Mouse (Mus musculus) liver (tissue): ENCODE results near the gene Tom1l1.

Experiments
- DNase-seq: peaks from one replicate; pipeline ENCODE4 v3.0.0-alpha.2; 2020; ENCODE audit warnings: mixed read lengths

Tom1l1 gene

GRCm38 (mm10) chr11:90666916-90667315 is 21.2 kb downstream of the Tom1l1 start:
- peak; percentile 64 for DNase-seq

- peak; percentile 71 for DNase-seq
Observed at GRCm38 (mm10) chr11:90666144-90666757, 21.9 kb downstream of the Tom1l1 start.

GRCm38 (mm10) chr11:90665161-90665560 is 23.0 kb downstream of the Tom1l1 start:
- peak; percentile 54 for DNase-seq

GRCm38 (mm10) chr11:90664345-90664986 is 23.7 kb downstream of the Tom1l1 start:
- DNase-seq: peak; percentile 87

GRCm38 (mm10) chr11:90663618-90664297 is 24.4 kb downstream of the Tom1l1 start:
- DNase-seq: no peak

- peak; percentile 89 for DNase-seq
Observed at GRCm38 (mm10) chr11:90663052-90663451, 25.1 kb downstream of the Tom1l1 start.

- no peak for DNase-seq
Observed at GRCm38 (mm10) chr11:90660662-90661061, 27.5 kb downstream of the Tom1l1 start.

- no peak for DNase-seq
Observed at GRCm38 (mm10) chr11:90657527-90657926, 30.6 kb downstream of the Tom1l1 start.

GRCm38 (mm10) chr11:90652603-90653002 is 35.6 kb downstream of the Tom1l1 start:
- no peak for DNase-seq

GRCm38 (mm10) chr11:90650231-90650885 is 37.8 kb downstream of the Tom1l1 start:
- DNase-seq: no peak

- DNase-seq: no peak
Observed at GRCm38 (mm10) chr11:90649777-90650176, 38.4 kb downstream of the Tom1l1 start.

- DNase-seq: peak; percentile 73
Observed at GRCm38 (mm10) chr11:90638312-90638830, 49.8 kb downstream of the Tom1l1 start.

GRCm38 (mm10) chr11:90637440-90638311 is 50.5 kb downstream of the Tom1l1 start, which contains the start of the genes Stxbp4 and Cox11:
Stxbp4 (minus strand) TSS chr11:90638084.
Cox11 (plus strand) TSS chr11:90638173.
- peak; percentile 94 for DNase-seq

- no peak for DNase-seq
Observed at GRCm38 (mm10) chr11:90634661-90635060, 53.5 kb downstream of the Tom1l1 start.

GRCm38 (mm10) chr11:90632480-90632879 is 55.7 kb downstream of the Tom1l1 start:
- DNase-seq: no peak

GRCm38 (mm10) chr11:90627751-90628150 is 60.4 kb downstream of the Tom1l1 start:
- no peak for DNase-seq

GRCm38 (mm10) chr11:90625174-90625573 is 63.0 kb downstream of the Tom1l1 start:
- no peak for DNase-seq

- no peak for DNase-seq
Observed at GRCm38 (mm10) chr11:90623477-90623876, 64.7 kb downstream of the Tom1l1 start.

GRCm38 (mm10) chr11:90622500-90622899 is 65.7 kb downstream of the Tom1l1 start:
- DNase-seq: no peak

- DNase-seq: no peak
Observed at GRCm38 (mm10) chr11:90622044-90622443, 66.1 kb downstream of the Tom1l1 start.

GRCm38 (mm10) chr11:90616431-90616830 is 71.7 kb downstream of the Tom1l1 start:
- DNase-seq: no peak

GRCm38 (mm10) chr11:90614743-90615142 is 73.4 kb downstream of the Tom1l1 start:
- no peak for DNase-seq
